Mouse (Mus musculus): ENCODE data around the gene Zfp780b. TPM values are rescaled to one million over a fixed set of nuclear protein-coding genes. Genes with fewer than 3 reads are reported as not detected.
"Not testable (repeated sequence)": the region's sequence is repeated elsewhere in the genome, so short reads cannot be mapped to it uniquely, and the experiment has no call there.

The Zfp780b gene
- polyA plus RNA-seq (2012; rRNA removed) = 1.6 and 2.2 TPM in 2 replicates

DNA sequence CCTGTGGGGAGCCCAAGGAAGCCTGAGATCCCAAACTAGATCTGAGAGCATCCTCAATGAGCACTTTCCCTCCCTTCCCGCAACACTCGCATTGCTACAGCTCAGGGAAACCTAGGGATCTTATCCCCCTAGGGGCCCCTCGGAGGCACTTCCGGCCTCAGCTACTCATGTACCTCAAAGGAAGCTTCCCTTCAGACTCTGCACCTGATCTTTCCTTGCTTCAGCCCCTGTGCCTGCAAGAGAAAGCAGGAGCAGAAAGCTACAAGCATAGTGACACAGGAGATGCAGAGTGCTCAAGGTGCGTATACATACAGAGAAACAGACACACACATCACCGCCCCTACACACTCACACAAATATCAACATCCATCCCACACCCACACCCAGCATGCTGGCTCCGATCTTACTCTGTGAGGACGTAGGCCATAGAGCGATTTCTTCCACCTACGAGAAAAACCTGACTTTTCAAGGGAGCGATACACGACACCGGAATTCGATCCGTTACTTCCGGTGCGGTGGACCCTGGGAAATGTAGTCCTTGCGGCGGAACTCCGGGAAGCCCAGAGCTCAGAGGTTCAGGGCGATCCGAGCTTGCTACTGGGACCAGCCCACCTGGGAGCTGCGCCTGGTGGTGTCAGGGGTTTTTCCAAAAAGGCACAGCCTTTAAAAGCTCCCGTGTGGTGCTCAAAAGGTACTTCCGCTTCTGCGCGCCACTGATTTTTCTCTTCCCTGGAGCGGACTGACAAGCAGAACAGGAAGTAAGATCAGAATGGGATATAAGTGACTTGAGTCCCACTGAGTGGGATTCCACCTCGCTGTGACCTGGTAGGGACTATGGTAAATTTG is at the start of gene Zfp780b:
Zfp780b (minus strand) TSS at position 489 of the 846 bp plus-strand sequence.
- no peaks in the 10 kb centered on the region for H3K36me3 ChIP-seq (ENCODE audit: control insufficient read depth, insufficient read depth, low read length)
- H3K4me1 ChIP-seq (ENCODE audit: control insufficient read depth, insufficient read depth, low read length) = peaks cover 3% of the 10 kb centered on the region; the same call in 1 of the 2 replicates
- no peaks in the 10 kb centered on the region for H3K27me3 ChIP-seq (replicated peaks; ENCODE audit: control insufficient read depth, insufficient read depth, low read length)
- TF ChIP-seq CTCF (conservative IDR thresholded peaks at IDR 0.05; ENCODE audit: insufficient read depth, insufficient read length, low read depth, low read length) (no peak), POLR2A (IDR thresholded peaks at IDR 0.05; ENCODE audit: low read depth, low read length) (no peak)
- peak; percentile 86 for DNase-seq
- H3K27ac ChIP-seq (ENCODE audit: insufficient read depth, low read depth, low read length) = peak within 1 kb of the TSS; percentile 87
- under 1% methylated on average over 29 of the region's 29 CpGs for WGBS
- H3K4me3 ChIP-seq (ENCODE audit: insufficient read depth, low read depth, low read length) = peak within 1 kb of the TSS; percentile 78

GRCm38 (mm10) chr7:28014445-28014810 is 35.5 kb upstream of the Zfp780b start:
- no peaks in the 10 kb centered on the region for H3K27me3 ChIP-seq (replicated peaks; ENCODE audit: control insufficient read depth, insufficient read depth, low read length)
- H3K4me1 ChIP-seq (ENCODE audit: control insufficient read depth, insufficient read depth, low read length) = no peaks in the 10 kb centered on the region
- H3K4me3 ChIP-seq (ENCODE audit: insufficient read depth, low read depth, low read length) = peak overlapping the region; percentile 78
- no peak overlapping the region for H3K27ac ChIP-seq (ENCODE audit: insufficient read depth, low read depth, low read length)
- TF ChIP-seq CTCF (conservative IDR thresholded peaks at IDR 0.05; ENCODE audit: insufficient read depth, insufficient read length, low read depth, low read length) (no peak), POLR2A (IDR thresholded peaks at IDR 0.05; ENCODE audit: low read depth, low read length) (no peak)
- WGBS = 22% methylated on average over 7 of the region's 7 CpGs
- DNase-seq = no peak
- H3K36me3 ChIP-seq (ENCODE audit: control insufficient read depth, insufficient read depth, low read length) = no peaks in the 10 kb centered on the region

GRCm38 (mm10) chr7:28013549-28014444 is 34.8 kb upstream of the Zfp780b start, which contains the start of gene Zfp850:
TSS of gene Zfp850 (minus strand) at chr7:28014115.
- no peaks in the 10 kb centered on the region for H3K36me3 ChIP-seq (ENCODE audit: control insufficient read depth, insufficient read depth, low read length)
- H3K4me1 ChIP-seq (ENCODE audit: control insufficient read depth, insufficient read depth, low read length) = no peaks in the 10 kb centered on the region
- H3K4me3 ChIP-seq (ENCODE audit: insufficient read depth, low read depth, low read length) = peak within 1 kb of the TSS; percentile 78
- H3K27ac ChIP-seq (ENCODE audit: insufficient read depth, low read depth, low read length) = no peak within 1 kb of the TSS
- DNase-seq = peak; percentile 79
- 3% methylated on average over 47 of the region's 47 CpGs for WGBS
- H3K27me3 ChIP-seq (replicated peaks; ENCODE audit: control insufficient read depth, insufficient read depth, low read length) = no peaks in the 10 kb centered on the region
- TF ChIP-seq POLR2A (IDR thresholded peaks at IDR 0.05; ENCODE audit: low read depth, low read length) = no peak
- no peak for TF ChIP-seq CTCF (conservative IDR thresholded peaks at IDR 0.05; ENCODE audit: insufficient read depth, insufficient read length, low read depth, low read length)

- TF ChIP-seq POLR2A (IDR thresholded peaks at IDR 0.05; ENCODE audit: low read depth, low read length) = no peak
- no peak for TF ChIP-seq CTCF (conservative IDR thresholded peaks at IDR 0.05; ENCODE audit: insufficient read depth, insufficient read length, low read depth, low read length)
- Histone ChIP-seq H3K4me3 (ENCODE audit: insufficient read depth, low read depth, low read length) (no peak overlapping the region), H3K27me3 (replicated peaks; ENCODE audit: control insufficient read depth, insufficient read depth, low read length) (no peaks in the 10 kb centered on the region), H3K36me3 (ENCODE audit: control insufficient read depth, insufficient read depth, low read length) (no peaks in the 10 kb centered on the region), H3K4me1 (ENCODE audit: control insufficient read depth, insufficient read depth, low read length) (no peaks in the 10 kb centered on the region), H3K27ac (ENCODE audit: insufficient read depth, low read depth, low read length) (no peak overlapping the region)
- no peak for DNase-seq
- 98% methylated on average over 3 of the region's 3 CpGs for WGBS
Measured at GRCm38 (mm10) chr7:28010271-28010670, 31.3 kb upstream of the Zfp780b start.

DNA sequence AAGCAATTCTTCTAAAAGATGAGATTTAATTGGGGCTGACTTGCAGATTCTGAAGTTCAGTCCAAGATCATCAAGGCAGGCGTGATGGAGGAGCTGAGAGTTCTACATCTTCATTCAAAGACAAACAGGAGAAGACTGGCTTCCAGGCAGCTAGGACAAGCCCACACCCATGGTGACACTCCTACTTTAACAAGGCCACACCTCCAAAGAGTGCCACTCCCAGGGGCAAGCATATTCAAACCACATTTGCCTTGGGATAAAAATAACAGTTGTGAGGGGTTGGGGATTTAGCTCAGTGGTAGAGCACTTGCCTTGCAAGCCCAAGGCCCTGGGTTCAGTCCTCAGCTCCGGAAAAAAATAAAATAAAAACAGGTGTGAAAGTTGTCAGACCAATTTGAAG is 3.2 kb upstream of the Zfp780b start:
- Histone ChIP-seq H3K4me1 (ENCODE audit: control insufficient read depth, insufficient read depth, low read length) (peaks cover 3% of the 10 kb centered on the region; the same call in 1 of the 2 replicates), H3K27me3 (replicated peaks; ENCODE audit: control insufficient read depth, insufficient read depth, low read length) (no peaks in the 10 kb centered on the region)
- WGBS = 77% methylated on average over 2 of the region's 2 CpGs

DNA sequence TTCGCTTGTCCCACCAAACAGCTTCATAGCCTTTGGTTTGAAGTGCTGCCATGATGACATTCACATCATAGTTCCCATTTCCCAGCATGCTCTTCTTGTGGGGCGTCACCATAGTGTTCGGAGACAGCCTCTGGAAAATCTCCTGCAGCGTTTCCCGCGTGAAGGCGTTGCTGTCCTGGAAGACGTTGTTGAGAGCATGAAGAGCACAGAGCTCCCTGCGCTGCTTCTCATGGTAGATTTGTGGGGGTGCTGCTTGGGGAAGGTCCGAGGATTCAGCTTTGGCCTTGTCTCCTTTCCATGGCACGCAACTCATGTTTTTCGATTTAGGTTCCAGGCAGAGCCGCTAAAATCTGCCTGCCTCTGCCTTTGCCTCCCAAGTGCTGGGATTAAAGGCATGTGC is 29.5 kb downstream of the Zfp780b start:
- H3K36me3 ChIP-seq (ENCODE audit: control insufficient read depth, insufficient read depth, low read length); H3K27ac ChIP-seq (ENCODE audit: insufficient read depth, low read depth, low read length); H3K27me3 ChIP-seq (replicated peaks; ENCODE audit: control insufficient read depth, insufficient read depth, low read length); H3K4me1 ChIP-seq (ENCODE audit: control insufficient read depth, insufficient read depth, low read length); H3K4me3 ChIP-seq (ENCODE audit: insufficient read depth, low read depth, low read length); DNase-seq: not testable (repeated sequence)
- WGBS = 96% methylated on average over 13 of the region's 13 CpGs

More for the DNA sequence above, 3.2 kb upstream of the Zfp780b start:
- DNase-seq = no peak
- H3K36me3 ChIP-seq (ENCODE audit: control insufficient read depth, insufficient read depth, low read length) = no peaks in the 10 kb centered on the region
- H3K4me3 ChIP-seq (ENCODE audit: insufficient read depth, low read depth, low read length) = no peak overlapping the region
- TF ChIP-seq CTCF (conservative IDR thresholded peaks at IDR 0.05; ENCODE audit: insufficient read depth, insufficient read length, low read depth, low read length) = no peak
- TF ChIP-seq POLR2A (IDR thresholded peaks at IDR 0.05; ENCODE audit: low read depth, low read length) = no peak
- no peak overlapping the region for H3K27ac ChIP-seq (ENCODE audit: insufficient read depth, low read depth, low read length)

- H3K4me3 ChIP-seq (ENCODE audit: insufficient read depth, low read depth, low read length); H3K27me3 ChIP-seq (replicated peaks; ENCODE audit: control insufficient read depth, insufficient read depth, low read length); H3K27ac ChIP-seq (ENCODE audit: insufficient read depth, low read depth, low read length); H3K36me3 ChIP-seq (ENCODE audit: control insufficient read depth, insufficient read depth, low read length); H3K4me1 ChIP-seq (ENCODE audit: control insufficient read depth, insufficient read depth, low read length): not testable (repeated sequence)
- WGBS = 42% methylated on average over 5 of the region's 7 CpGs
- DNase-seq = peak; percentile 28
Measured at GRCm38 (mm10) chr7:27941869-27942268, 37.1 kb downstream of the Zfp780b start.

DNA sequence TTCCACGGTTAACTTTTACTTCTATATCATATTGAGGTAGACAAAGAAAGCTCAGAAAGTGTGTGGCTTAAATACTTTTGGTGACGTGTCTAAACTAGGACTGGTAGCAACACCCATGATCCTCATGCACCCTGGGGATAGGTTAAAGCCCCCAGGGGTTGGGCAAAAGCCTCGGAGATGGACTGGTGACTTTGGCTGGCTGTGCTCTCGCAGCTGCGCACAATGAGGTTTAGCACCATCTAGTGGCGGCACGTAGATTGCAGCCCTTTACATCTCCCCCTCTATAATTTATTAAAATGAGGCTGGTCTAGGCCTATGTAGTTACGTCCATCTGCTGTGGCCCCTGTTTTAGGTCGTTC is 45.2 kb downstream of the Zfp780b start:
- H3K4me1 ChIP-seq (ENCODE audit: control insufficient read depth, insufficient read depth, low read length); H3K27me3 ChIP-seq (replicated peaks; ENCODE audit: control insufficient read depth, insufficient read depth, low read length); H3K4me3 ChIP-seq (ENCODE audit: insufficient read depth, low read depth, low read length); DNase-seq; H3K27ac ChIP-seq (ENCODE audit: insufficient read depth, low read depth, low read length); H3K36me3 ChIP-seq (ENCODE audit: control insufficient read depth, insufficient read depth, low read length): not testable (repeated sequence)
- 13% methylated on average over 1 of the region's 9 CpGs for WGBS
